Mouse (Mus musculus): ENCODE measurements around the gene Elfn1.

Elfn1 gene

GRCm38 (mm10) chr5:140023941-140024500 lies 116.3 kb downstream of the Elfn1 start:
- DNase-seq (ENCODE audit: low spot score), result peak; percentile 40
